Mouse (Mus musculus) Patski (cell line): ENCODE measurements around the gene Gm42878. TPM values are rescaled to one million over a fixed set of nuclear protein-coding genes. Genes with fewer than 3 reads are reported as not detected.
"Not testable (repeated sequence)": the region's sequence is repeated elsewhere in the genome, so short reads cannot be mapped to it uniquely, and the experiment has no call there.

Experiments
- ATAC-seq: fragments of 100-300 bp; one replicate; pipeline ENCODE4 v1.8.0; 2021
- CTCF ChIA-PET: fragments of 350-600 bp; sonication (Branson Sonifier 250); formaldehyde crosslinking; loops from one replicate; lab custom pipeline; 2022; ENCODE audit warnings: inconsistent platforms; lab: Charles Lee
- POLR2A ChIA-PET: fragments of 350-600 bp; sonication (Branson Sonifier 250); formaldehyde crosslinking; loops from one replicate; lab custom pipeline; 2022; ENCODE audit warnings: antibody characterized with exemption, inconsistent platforms; lab: Charles Lee
- DNase-seq: peaks from one replicate; pipeline ENCODE4 v3.0.0-alpha.2; 2011; ENCODE audit warnings: low read depth, low spot score
- H3K27me3 ChIP-seq: fragments of 371-371 bp; one replicate; pipeline ENCODE4 v1.5.1; 2021
- CTCF ChIP-seq: fragments of 100-300 bp; IDR thresholded peaks from one replicate; pipeline ENCODE4 v1.5.1; 2021
- in situ Hi-C: fragments of 300-500 bp; cut with MboI; formaldehyde crosslinking; loops from 3 replicates; pipeline ENCODE4 v1.11.1; 2018; ENCODE audit warnings: low pct_unique_long_range_greater_than_20kb, mixed read lengths
- polyA plus RNA-seq: library from polyadenylated mRNA; unstranded; gene quantifications from one replicate; pipeline ENCODE4 v1.2.3, GENCODE M21; 2021

The Gm42878 gene
- polyA plus RNA-seq, 1 experiment from 2014 or later: 0.19 TPM

DNA sequence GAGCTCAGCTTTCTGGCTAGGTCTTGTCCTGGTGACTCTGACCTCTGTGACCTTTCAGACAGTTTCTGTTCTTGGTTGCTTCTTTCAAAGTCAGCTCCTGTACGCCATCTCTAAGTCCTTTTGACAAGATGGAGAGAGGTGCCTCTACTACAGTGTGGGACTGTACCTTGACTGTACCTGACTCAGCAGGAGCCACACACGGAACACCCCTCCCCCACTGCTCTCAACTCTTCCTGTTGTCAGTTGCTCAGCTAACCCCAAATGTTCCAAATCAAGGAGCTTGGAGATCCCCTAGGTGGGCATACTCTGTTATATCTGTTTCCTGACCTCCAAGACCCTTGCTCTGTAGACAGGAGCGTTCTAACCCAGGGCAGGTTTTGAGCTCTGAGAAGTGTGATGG is 42.1 kb downstream of the Gm42878 start, which contains the start of gene Adam1b:
Gene Adam1b, minus strand, starts transcription at position 205 of the 400 bp plus-strand sequence.
- TF ChIP-seq CTCF: no peak
- ChIA-PET POLR2A (no interaction called here), CTCF (interaction anchor here (1.0 to 1.1 kb wide), 2 partner anchors 10 to 26 kb away, joined by 3 read pairs; no protein-coding TSS in a partner anchor)
- DNase-seq (no peak), ATAC-seq (no peak)
- in situ Hi-C loops: no loop called here
- H3K27me3 ChIP-seq: no peaks in the 10 kb centered on the region

DNA sequence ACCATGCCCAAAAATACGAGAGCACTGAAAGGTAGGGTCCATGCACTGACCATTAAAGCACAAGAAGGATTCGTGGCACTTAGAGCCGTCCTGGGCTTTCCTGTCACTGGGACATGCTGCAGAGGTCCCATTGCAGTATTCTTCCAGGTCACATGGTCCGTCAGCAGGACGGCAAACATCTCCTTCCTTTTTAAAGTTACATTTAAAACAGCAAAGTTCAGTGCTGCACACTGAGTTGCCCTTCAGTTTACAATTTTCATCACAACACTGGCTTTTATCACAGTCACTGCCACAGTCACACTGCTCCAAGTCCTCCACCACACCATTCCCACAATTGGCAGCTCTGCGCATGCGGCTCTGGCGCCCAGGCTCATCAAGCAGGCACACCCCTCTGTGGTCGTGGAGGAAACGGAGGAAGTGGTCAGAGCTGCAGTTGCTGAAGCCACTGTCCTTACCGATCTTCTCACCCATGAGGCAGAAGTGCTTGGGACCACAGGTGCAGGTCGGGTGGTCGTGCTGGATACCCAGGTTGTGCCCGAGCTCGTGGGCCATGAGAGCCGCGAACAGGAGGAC is 43.8 kb downstream of the Gm42878 start:
- CTCF ChIA-PET, in situ Hi-C loops, H3K27me3 ChIP-seq, POLR2A ChIA-PET, DNase-seq, ATAC-seq: not testable (repeated sequence)

DNA sequence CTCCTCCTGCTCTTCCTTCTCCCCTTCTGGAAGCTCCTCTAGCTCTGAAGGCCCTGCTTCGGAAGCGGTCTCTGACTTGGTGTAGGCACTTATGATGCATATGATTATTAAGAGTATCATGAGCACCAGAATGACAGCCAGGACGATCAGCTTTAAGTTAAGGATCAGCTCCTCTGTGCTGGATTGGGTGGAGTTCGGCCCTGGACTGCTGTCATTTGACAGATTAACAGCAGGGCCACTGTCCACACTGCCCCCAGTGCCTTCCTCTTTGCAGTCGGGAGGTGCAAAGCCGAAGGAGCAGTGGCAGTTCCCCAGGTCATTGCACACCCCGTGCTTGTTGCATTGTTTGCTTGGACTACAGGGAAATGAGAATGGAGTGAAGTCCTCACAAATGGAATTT is 44.6 kb downstream of the Gm42878 start:
- ChIA-PET POLR2A (no interaction called here), CTCF (no interaction called here)
- in situ Hi-C loops: no loop called here
- no peak for TF ChIP-seq CTCF
- no peaks in the 10 kb centered on the region for H3K27me3 ChIP-seq
- ATAC-seq: no peak
- DNase-seq: no peak

DNA sequence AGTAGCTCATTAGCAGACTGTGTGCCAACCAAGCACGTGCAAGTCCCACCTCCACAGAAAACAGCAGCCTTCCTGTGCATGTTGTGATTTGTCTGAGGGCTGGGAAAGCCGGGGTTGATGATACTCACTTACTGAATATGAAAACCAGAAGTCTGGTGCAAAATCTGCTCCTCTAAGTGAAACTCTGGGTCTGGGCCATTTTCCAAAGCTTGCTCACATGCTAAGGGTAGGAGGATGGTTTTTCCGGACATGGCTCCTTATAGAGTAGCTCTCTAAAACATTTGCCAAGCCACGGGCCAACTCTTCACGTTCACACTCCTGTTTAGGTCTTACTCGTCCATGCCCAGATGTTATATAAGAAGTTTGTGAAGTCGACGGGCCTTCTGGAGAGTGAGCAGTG is 52.0 kb downstream of the Gm42878 start:
- in situ Hi-C loops: loop anchor here (25.0 kb wide), 1 partner anchor 531 kb away; no protein-coding TSS in a partner anchor
- no peak for ATAC-seq
- no peak for DNase-seq
- TF ChIP-seq CTCF: no peak
- CTCF ChIA-PET: interaction anchor here (3.6 kb wide), 1 partner anchor 15 kb away, joined by 21 read pairs; no protein-coding TSS in a partner anchor
- POLR2A ChIA-PET: no interaction called here
- no peaks in the 10 kb centered on the region for H3K27me3 ChIP-seq

DNA sequence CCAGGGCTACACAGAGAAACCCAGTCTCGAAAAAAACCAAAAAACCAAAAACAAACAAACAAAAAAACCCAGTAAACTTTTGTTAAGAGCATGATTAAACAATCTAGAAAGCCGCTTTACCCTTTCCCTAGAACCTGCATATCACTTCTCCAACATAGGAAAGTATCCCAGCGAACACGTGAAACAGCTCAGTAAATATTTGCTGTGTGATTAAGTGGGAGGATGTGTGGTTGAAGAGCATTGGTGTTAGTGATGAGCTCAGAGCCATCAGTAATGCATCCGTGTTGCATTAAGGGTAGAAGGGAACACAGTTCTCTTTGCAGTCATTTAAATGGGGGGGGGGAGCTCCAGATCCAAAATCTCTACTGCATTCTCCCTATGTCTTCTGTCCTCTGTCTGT is 60.5 kb downstream of the Gm42878 start:
- ATAC-seq (no peak), DNase-seq (no peak)
- in situ Hi-C loops: loop anchor here (25.0 kb wide), 1 partner anchor 522 kb away; no protein-coding TSS in a partner anchor
- ChIA-PET CTCF (interaction anchor here (1.2 kb wide), 1 partner anchor 62 kb away, joined by 3 read pairs; no protein-coding TSS in a partner anchor), POLR2A (no interaction called here)
- TF ChIP-seq CTCF: no peak
- H3K27me3 ChIP-seq: no peaks in the 10 kb centered on the region

DNA sequence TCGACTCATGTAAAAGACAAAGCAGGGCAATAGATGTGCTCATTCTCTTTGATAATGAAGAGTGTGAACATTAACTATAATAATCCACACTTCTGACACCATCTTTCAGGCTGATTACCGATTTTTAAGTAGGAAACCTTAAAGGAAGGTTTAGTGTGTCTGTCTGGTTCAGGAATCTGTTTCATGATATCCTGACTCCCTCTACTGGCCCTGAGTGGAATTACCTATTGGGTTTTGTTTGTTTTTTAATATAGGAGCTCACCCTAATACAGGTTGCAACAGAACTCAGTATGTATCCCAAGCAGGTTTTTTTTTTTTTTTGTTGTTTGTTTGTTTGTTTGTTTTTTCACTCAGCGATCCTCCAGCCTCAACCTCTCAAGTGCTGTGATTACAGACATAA is 67.6 kb downstream of the Gm42878 start:
- no peaks in the 10 kb centered on the region for H3K27me3 ChIP-seq
- ATAC-seq: no peak
- peak; percentile 69 for TF ChIP-seq CTCF
- in situ Hi-C loops: loop anchor here (5.0 to 25.0 kb wide), 2 partner anchors 260 to 515 kb away; no protein-coding TSS in a partner anchor
- DNase-seq: no peak
- CTCF ChIA-PET: interaction anchor here (0.7 to 3.6 kb wide), 13 partner anchors 11 to 125 kb away, joined by 3 to 54 read pairs (median 4); partner anchors contain the start of gene Adam1b
- POLR2A ChIA-PET: interaction anchor here (1.9 kb wide), 1 partner anchor 25 kb away, joined by 11 read pairs; the partner anchor contains the start of genes Erp29 and Tmem116

DNA sequence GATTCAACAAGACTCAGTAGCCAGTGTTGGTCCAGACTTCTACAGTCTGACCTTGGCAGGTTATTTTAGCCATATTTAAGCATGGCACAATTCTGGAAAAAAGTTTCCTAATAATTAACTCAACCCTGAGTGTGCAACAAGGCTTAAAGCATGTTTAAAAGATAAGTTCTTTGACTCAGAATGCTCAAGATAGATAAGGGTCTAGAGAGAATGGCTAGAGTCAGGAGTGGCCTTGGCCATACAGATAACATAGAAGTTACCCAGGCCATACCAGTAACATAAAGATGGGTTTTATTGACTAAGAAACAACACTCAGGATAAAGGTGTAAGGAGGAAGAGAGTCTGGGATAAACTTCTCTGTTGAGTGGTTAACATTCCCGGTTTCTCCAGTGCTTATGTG is 69.2 kb downstream of the Gm42878 start:
- DNase-seq: no peak
- TF ChIP-seq CTCF: no peak
- ATAC-seq: no peak
- ChIA-PET POLR2A (interaction anchor here (1.4 kb wide), 1 partner anchor 25 kb away, joined by 5 read pairs; the partner anchor contains the start of gene Tmem116), CTCF (interaction anchor here (0.7 to 3.5 kb wide), 5 partner anchors 12 to 37 kb away, joined by 3 to 54 read pairs (median 5); no protein-coding TSS in a partner anchor)
- no peaks in the 10 kb centered on the region for H3K27me3 ChIP-seq
- in situ Hi-C loops: loop anchor here (5.0 to 25.0 kb wide), 2 partner anchors 259 to 514 kb away; no protein-coding TSS in a partner anchor

DNA sequence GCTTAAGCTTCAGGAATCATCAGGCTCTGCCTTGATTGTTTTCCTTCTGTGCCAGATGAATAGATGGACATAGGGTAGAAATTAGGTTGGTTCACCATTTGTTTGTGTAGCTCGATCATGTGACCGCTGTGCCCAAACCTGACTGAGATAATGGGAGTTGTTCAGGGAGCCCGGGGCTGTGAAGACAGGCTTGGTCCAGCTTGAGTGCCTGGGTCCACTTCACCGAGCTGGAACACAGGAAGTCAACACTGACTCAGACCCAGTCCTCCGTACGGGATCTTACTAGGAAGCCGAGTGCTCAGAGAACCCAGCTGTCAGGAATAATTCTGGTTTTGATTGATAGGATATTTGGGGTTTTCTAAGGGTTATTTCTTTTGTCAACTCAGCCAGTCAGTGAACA is 70.7 kb downstream of the Gm42878 start:
- ChIA-PET CTCF (interaction anchor here (1.2 to 1.8 kb wide), 4 partner anchors 12 to 36 kb away, joined by 3 to 5 read pairs (median 4); no protein-coding TSS in a partner anchor), POLR2A (interaction anchor here (1.4 to 1.6 kb wide), 2 partner anchors 22 to 23 kb away, joined by 3 to 5 read pairs; partner anchors contain the start of gene Tmem116)
- H3K27me3 ChIP-seq: no peaks in the 10 kb centered on the region
- no peak for DNase-seq
- no peak for ATAC-seq
- in situ Hi-C loops: loop anchor here (5.0 to 25.0 kb wide), 2 partner anchors 257 to 512 kb away; no protein-coding TSS in a partner anchor
- no peak for TF ChIP-seq CTCF

DNA sequence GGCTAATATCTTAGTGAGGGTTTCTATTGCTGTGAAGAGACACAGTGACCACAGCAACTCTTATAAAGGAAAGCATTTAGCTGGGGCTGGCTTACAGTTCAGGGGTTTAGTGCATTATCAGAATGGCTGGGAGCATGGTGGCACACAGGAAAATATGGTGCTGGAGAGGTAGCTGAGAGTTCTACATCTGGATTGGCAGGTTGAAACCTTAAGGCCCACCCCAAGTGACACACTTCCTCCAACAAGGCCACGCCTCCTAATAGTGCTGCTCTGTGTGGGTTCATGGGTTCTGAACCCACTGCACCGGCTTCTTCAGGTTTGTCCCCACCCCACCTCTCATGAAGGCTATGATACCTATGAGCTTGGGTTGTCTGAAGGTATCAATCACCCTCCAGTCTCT is 72.9 kb downstream of the Gm42878 start:
- DNase-seq (no peak), ATAC-seq (no peak)
- ChIA-PET CTCF (interaction anchor here (0.8 to 1.7 kb wide), 2 partner anchors 8 to 22 kb away, joined by 3 to 4 read pairs; no protein-coding TSS in a partner anchor), POLR2A (interaction anchor here (0.6 kb wide), 1 partner anchor 10 kb away, joined by 3 read pairs; no protein-coding TSS in a partner anchor)
- H3K27me3 ChIP-seq: no peaks in the 10 kb centered on the region
- in situ Hi-C loops: no loop called here
- TF ChIP-seq CTCF: no peak

DNA sequence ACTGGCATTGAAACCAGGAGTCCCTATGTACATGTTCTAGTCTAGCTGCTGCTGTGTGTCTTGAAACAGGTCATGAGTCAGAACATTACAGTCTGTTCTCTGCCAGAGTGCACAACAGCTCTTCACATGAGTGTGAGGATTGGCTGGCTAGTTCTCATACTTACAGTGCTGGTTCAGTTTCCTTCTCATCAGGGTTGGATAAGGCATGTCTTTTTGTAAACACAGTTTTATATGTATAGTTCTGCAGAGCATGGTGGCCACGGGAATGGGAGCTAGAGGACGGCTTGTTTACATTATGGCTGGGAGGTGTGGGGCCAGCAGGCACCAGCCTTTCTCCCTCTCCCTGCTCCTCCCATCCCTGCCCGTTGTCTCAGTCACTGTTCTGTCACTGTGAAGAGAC is 75.7 kb downstream of the Gm42878 start:
- ATAC-seq: no peak
- CTCF ChIA-PET: interaction anchor here (0.8 to 1.0 kb wide), 2 partner anchors 10 to 17 kb away, joined by 3 read pairs; partner anchors contain the start of gene Erp29
- no peak for TF ChIP-seq CTCF
- in situ Hi-C loops: no loop called here
- POLR2A ChIA-PET: no interaction called here
- DNase-seq: no peak
- H3K27me3 ChIP-seq: no peaks in the 10 kb centered on the region

Other genes with a start within 250 kb of the Gm42878 start
- 37.5 TPM for gene Trafd1, start 159.8 kb downstream of the Gm42878 start, polyA plus RNA-seq
- 36.3 TPM for gene Naa25, start 147.5 kb downstream of the Gm42878 start, polyA plus RNA-seq
- gene Tmem116, start 93.6 kb downstream of the Gm42878 start, polyA plus RNA-seq: 2.8 TPM
- 219 TPM for gene Erp29, start 93.0 kb downstream of the Gm42878 start, polyA plus RNA-seq
- gene Adam1b, start 42.0 kb downstream of the Gm42878 start, polyA plus RNA-seq: 0.10 TPM
- gene Adam1a, start within 50 bp of the Gm42878 start, polyA plus RNA-seq: 2.5 TPM
- gene Mapkapk5, start 423 bp upstream of the Gm42878 start, polyA plus RNA-seq: 72.2 TPM
- 470 TPM for gene Aldh2, start 48.3 kb upstream of the Gm42878 start, polyA plus RNA-seq
- 29.8 TPM for gene Acad12, start 73.5 kb upstream of the Gm42878 start, polyA plus RNA-seq
- 34.7 TPM for gene Acad10, start 115.0 kb upstream of the Gm42878 start, polyA plus RNA-seq
- 65.3 TPM for gene Brap, start 115.1 kb upstream of the Gm42878 start, polyA plus RNA-seq
- 209 TPM for gene Atxn2, start 165.9 kb upstream of the Gm42878 start, polyA plus RNA-seq